Mouse (Mus musculus) spleen, adult 12 weeks (tissue): Measurements from ENCODE around the gene Pkp3.
"Not testable (repeated sequence)": the region's sequence is repeated elsewhere in the genome, so short reads cannot be mapped to it uniquely, and the experiment has no call there.

Source experiments
- DNase-seq: peaks from one replicate; pipeline ENCODE4 v3.0.0; 2022; ENCODE audit warnings: low spot score

The Pkp3 gene

DNA sequence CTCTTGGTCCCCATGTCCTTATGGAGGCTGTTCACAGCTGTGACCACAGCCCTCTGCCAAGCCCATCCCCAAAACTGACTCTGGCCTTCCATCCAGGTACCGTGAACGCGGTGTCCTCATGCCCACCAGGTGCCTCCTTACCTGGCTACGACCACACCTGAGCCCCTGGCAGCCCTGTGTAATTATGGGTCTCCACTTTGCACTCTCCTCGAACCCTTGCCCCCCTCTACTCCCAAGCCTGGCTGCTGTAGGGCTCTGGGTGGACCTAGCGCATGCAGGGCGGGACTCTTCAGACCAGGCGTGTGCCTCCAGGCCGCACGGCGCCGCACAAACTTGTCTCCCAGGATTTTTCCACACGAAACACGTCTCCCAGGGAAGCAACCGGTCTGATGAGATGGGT is at the start of gene Pkp3:
Gene Pkp3 (plus strand): TSS at position 378 of the 400 bp plus-strand sequence.
- no peak for DNase-seq

DNA sequence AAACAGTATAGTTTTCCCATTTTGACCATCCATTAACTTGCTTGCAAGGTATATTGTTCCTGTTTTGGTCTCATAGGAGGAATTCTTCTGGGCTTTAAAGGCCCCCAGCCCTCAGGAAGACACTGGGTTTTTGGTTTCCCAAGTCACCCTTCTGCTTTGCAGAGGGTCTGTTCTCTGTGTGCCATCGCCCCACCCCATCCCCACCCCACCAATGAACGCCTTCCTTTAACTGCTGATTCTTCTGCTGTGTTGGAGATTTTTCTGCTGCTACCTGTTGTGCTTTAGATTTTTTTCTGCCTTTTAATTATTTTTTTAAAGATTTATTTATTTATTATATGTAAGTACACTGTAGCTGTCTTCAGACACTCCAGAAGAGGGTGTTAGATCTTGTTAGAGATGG is 49.2 kb upstream of the Pkp3 start, which contains the start of gene Gm17387:
Gene Gm17387 (plus strand): TSS at position 301 of the 400 bp plus-strand sequence.
- no peak for DNase-seq

GRCm38 (mm10) chr7:141030390-141030789 is 47.6 kb upstream of the Pkp3 start:
- no peak for DNase-seq

- no peak for DNase-seq
These were observed 45.4 kb upstream of the Pkp3 start for GRCm38 (mm10) chr7:141032458-141033167.

DNA sequence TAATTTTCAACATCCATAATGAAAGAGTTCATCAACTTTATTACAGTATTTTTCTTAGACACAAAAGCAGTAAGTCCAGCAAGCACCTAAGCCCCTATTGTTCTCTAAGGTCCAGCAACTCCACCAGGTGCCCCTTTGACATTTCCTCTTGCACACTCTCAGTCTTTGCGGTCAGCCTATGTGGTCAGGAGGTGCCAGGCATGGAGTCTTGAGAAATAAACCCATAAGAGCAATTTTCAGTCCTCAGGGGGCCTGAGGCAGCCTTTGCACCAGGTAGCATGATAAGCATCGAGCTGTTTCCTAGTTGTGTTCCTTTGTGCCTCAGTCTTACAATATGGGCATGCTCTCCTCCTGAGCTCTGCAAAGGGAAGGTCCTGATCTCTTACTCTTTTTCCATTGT is 41.4 kb upstream of the Pkp3 start:
- not testable (repeated sequence) for DNase-seq

DNA sequence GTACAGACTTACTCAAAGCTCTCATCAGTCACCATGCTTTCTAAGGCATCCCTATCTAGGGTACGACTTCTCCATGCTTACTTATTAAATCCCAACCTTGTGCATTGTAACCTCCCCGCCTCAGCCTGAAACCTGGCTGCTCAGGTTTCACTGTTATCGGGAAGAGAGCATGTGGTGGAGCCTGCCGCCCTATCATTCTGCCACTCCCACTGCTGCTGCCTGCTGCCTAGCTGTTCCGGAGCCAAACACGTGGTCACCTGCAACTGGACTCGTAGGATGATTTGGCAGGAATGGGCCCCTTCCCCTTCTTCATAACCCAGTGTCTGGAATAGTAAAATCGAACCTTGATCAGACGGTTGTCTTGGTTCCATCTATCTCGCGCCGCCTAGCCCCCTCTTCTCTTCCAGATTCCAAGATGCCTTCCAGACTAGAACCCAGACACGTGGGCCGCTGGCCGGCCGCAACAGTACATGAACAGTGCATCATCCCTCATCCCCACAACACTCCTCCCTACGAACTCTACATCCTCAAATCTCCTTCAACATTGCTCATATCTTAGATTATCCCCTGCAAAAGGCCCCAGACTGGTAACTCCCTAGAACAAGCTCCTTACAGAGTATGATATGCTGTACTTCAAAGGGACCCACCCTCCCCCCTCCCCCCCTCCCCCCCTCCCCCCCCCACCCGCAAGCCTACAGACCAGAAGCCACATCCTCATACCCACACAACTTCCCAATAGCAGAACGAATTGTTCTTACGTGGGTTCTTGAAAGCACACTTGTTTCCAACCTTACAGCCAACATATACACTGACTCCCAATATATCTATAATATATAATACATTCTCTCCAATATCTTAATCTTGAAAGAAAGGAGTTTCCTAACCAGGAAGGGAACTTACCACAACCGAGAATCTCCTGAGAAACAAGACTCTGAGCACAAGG is 39.7 kb upstream of the Pkp3 start:
- DNase-seq = no peak

DNA sequence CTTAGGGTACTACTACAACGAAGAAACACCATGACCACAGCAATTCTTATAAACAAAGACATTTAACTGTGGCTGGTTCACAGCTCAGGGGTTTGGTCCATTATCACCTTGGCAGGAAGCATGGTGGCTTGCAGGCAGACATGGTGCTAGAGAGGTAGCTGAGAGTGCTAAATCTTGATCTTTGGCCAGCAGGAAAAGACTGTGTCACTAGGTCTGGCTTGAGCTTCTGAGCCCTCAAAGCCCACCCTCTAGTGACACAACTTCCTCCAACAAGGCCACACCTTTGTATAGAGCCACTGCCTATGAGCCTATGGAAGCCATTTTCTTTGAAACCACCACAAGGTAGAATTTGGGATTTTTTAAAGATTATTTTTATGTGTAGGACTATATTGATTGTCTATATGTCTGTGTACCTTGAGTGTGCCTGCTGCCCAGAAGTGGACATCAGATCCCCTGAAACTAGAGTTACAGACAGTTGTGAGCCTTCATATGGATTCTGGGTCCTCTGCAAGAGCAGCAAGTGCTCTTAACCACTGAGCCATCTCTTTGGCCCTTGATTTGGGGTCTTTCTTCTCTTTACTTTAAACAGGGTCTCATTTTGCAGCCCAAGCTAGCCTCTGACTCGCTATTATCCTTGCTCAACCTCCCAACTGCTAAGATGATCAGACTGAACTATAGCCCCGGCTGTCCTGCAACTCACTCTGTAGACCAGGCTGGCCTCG is 38.5 kb upstream of the Pkp3 start:
- no peak for DNase-seq

GRCm38 (mm10) chr7:141040867-141041606 is 37.0 kb upstream of the Pkp3 start:
- no peak for DNase-seq

- DNase-seq = no peak
These were observed 36.4 kb upstream of the Pkp3 start for GRCm38 (mm10) chr7:141041661-141042060.

DNA sequence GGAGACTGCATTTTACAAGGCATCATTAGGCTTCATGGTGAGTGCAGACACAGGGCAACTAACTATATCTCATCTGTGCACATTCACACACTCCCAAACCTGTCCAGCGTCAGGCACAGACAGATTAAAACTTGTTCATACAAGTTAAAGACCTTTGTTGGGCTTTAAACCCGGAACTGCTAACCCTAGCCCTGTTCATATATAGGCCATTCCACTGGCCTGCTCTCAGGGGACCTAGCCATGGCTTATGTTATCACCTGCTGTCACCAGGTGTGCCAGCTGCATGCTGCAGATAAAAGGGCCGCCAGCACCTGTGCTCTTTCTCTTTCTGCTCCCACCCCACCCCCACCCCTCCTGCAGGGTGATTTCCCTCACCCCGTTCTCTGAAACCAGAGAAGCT is 35.5 kb upstream of the Pkp3 start:
- no peak for DNase-seq

- DNase-seq = peak; percentile 29
These were observed 31.0 kb upstream of the Pkp3 start for GRCm38 (mm10) chr7:141046931-141047580.

DNA sequence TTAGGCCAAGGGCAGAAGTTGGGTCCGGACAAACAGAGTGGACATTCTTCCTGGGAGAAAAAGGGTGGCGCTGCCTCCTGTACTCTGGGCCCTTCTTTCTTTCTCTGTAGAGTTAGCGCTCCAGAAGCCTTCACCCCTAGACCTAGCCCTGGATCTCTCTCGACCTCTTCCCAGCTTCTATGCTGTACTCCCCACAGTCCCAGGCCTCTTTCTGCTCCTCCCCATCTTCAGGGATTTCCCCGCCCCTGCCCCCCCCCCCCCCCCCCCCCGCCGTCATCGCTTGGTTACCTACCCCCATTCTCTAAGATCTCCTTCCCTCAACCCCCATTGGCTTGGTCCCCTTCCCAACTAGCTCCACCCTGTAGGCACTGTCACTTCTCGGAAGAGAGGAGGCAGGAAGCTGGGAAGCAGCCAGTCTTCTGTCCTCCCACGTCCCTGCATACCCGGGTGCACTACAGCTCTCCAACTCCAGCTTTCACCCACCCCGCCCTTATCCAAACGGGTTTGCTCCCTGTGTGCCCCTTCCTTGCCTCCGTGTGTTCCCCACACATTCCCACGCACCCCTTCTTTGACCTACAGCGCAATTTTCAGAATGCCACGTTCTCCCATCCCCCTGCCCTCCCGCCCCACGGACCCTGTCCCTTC is 30.3 kb upstream of the Pkp3 start:
- DNase-seq = no peak

DNA sequence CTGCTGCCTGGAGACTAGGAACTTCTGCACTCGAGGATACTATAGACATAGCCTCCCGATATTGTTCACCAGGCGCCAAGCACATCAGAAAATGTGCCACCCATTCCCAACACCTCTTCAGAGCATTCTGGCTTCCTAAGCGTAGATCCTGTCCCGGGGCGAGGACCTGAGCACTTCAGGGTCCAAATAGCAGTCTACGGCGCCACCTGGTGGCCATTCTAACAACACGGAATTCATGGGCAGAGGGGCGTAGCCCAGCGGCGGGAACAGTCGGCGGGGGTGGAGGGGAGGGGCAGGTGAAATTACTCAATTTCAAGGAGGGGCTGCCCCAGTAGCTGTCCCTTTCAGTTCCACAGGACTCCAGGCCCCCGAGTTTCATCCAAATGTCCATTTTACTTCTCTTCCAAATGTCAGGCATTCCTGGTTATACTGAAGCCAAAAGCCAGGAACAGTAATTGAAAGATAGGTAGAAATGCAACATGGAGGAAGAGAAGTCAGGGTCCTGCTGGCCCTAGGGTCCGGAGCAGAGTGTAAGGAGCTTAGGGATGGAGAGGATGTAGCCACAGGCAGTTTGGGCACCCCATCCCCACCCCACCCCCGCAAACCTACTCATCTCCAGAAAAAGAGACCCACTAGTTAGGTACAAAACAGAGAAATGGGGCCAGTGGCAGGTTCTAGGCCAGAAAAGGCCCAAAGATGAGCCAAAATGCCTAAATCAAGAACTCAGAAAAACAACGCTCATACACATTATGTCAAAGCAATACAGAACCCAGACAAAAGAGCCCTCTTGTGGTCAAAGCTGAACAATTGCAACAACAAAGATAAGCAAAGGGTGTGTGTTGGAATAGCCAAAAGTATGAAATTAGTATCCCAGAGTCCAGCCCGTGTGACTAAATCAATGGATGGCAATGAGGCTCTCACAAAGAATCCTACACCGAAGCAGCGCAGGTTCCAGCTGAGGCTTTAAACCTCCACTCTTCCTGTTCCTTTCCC is 29.5 kb upstream of the Pkp3 start:
- DNase-seq = peak; percentile 83

DNA sequence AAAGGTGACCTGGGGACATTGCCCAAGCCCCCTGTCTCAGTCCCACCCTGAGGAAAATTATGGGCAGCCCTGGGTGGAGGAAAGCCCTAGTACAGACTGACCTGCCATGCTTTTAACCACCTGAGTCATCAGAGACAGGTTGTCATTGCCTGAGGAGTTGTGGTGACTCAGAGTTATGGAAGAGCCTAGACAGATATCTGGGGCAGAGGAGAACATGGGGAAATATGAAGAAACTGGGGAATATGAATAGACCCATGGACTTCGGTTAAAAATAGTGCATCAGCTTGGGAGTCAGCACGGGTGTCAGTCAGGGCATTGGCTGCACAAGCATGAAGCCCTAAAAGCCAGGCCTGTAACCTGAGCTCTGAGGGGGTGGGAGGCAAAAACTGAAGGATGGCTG is 28.7 kb upstream of the Pkp3 start:
- DNase-seq = no peak

DNA sequence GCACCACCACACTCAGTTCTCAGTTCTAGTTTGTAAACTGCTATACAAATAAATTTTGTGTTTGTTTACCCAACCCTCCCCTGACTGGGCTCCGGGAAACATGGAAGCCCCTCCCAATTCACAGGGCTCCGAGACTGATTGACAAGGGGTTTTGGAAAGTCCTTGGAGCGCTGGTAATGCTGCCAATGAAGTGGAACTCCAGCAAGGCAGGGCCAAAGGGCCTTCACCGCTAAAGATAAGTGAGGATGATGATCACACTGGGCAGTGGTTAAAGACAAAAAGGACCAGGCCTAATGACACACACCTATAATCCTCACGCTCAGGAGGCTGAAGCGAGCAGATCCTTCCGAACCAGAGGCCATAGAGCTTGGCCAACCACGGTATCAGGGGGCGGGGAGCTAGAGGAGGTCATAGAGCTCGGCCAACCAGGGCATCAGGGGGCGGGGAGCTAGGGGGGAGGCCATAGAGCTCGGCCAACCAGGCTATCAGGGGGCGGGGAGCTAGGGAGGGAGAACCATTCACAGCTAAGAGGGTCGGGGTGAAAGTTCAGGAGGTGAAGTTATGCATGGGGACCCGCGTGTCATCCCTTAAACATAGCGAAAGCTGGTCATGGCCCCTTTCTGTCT is 26.8 kb upstream of the Pkp3 start:
- no peak for DNase-seq

DNA sequence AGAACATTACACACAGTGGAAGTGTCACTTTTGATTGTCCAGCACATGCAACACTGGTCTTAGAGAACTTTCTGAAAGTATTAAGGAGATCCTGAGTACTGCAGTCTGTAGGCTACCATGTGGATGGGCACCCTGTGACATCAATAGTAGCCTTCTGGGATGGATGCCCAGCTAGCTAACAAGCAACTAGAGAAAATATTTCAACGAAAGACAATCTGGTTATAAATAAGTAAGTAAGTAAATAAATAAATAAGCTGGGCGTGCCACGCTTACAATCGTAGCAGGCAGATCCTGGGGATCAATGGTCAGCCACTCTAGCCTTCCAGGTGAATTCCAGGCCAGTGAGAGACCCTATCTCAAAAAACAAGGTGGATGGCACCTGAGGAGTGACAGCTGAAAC is 26.0 kb upstream of the Pkp3 start:
- DNase-seq = no peak

- DNase-seq = no peak
These were observed 25.6 kb upstream of the Pkp3 start for GRCm38 (mm10) chr7:141052421-141052820.

DNA sequence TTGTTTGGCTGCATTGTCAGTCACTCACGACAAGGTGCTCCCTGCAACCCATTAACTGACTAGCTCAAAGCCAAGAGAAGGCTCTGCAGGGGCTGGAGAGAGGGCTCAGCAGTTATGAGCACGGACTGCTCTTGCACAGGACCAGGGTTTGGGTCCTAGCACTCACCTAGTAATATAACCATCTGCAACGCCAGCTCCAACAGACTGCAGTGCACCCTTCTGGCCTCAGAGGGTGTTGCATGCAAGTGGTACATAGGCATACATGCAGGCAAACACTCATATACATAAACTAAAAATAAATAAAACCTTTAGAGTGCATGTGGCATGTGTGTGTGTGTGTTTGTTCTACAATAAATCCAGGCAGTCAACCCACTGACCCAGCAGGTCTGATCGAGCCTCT is 22.2 kb upstream of the Pkp3 start:
- no peak for DNase-seq

DNA sequence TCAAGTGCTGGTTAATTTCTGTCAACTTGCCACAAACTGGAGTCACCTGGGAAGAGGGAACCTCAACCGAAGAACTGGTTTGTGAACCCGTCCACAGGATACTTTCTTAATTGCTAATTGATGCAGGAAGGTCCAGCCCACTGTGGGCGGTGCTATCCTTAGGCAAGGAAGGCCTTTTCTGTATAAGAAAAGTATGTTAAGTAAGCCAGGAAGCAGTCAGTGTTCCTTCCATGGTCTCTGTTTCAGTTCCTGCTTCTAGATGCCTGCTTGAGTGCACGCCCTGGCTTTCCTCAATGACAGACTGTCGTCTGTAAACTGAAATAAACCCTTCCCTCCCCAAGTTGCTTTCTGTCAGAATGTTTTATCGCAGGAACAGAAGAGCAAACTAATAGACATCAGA is 21.0 kb upstream of the Pkp3 start:
- DNase-seq = no peak
